Mouse (Mus musculus) lung, postnatal 0 days (tissue): ENCODE measurements at regions not wholly inside any gene's neighbourhood (a gene's known extent, or its start where the extent isn't known, plus 50 kb on each side); places are given as distances from the start of the nearest gene placed in this dataset.

Source experiments
- CTCF ChIP-seq: IDR thresholded peaks from 2 replicates; pipeline ENCODE4 v1.5.1; 2016; ENCODE audit warnings: antibody characterized with exemption, mild to moderate bottlenecking
- EP300 ChIP-seq: IDR thresholded peaks from 2 replicates; pipeline ENCODE4 v1.6.1; 2016; ENCODE audit warnings: antibody characterized with exemption, mild to moderate bottlenecking, control low read depth

DNA sequence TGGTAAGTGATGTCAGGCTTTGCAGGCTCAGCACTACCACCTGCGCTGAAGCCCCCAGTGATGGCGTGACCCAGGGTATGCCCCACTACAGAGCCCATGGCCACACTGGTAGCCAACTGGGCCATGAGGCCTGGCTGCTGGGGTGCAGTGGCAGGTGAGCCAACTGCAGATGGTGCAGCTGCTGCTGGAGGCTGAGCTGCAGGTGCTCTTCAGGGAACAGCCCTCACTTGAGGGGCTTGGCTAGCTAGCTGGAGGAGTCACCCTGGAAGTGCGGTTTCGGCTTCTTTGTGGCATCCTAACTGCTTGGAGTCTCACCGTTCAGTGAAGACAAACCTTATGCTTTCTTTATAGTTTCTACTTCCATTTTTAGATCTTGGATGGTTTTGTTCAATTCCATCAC is 1714.9 kb upstream of the Impad1 start:
- no peak for TF ChIP-seq CTCF
- TF ChIP-seq EP300: no peak
